Mouse (Mus musculus) neural tube, embryonic 14.5 days (tissue): ENCODE results near the gene Etv2. TPM values are rescaled to one million over a fixed set of nuclear protein-coding genes. Genes with fewer than 3 reads are reported as not detected.

Source experiments
- ATAC-seq: fragments of 200-750 bp; cut with Nextera tagmentation; 2 replicates; pipeline ENCODE4 v1.8.0; 2017; ENCODE audit warnings: low read depth, mild to moderate bottlenecking, moderate TSS enrichment, moderate library complexity
- H3K27ac ChIP-seq: fragments of 300-500 bp; sonication (generic); 2 replicates; pipeline ENCODE4 v1.5.1; 2014; ENCODE audit warnings: low read depth, mild to moderate bottlenecking, control low read depth, low read length, moderate library complexity, mixed read lengths
- H3K27me3 ChIP-seq: fragments of 300-500 bp; sonication (generic); 2 replicates; pipeline ENCODE4 v1.6.1; 2014; ENCODE audit warnings: low read length; ENCODE audit not compliant: control insufficient read depth, insufficient read depth
- H3K36me3 ChIP-seq: fragments of 300-500 bp; sonication (generic); 2 replicates; pipeline ENCODE4 v1.6.1; 2014; ENCODE audit warnings: low read length, mixed read lengths; ENCODE audit not compliant: control insufficient read depth, insufficient read depth
- H3K4me1 ChIP-seq: fragments of 300-500 bp; sonication (generic); 2 replicates; pipeline ENCODE4 v1.6.1; 2014; ENCODE audit warnings: low read length; ENCODE audit not compliant: control insufficient read depth, insufficient read depth
- H3K4me2 ChIP-seq: fragments of 300-500 bp; sonication (generic); 2 replicates; pipeline ENCODE4 v1.6.1; 2014; ENCODE audit warnings: mild to moderate bottlenecking, low read depth, low read length, control low read depth
- H3K4me3 ChIP-seq: fragments of 300-500 bp; sonication (generic); 2 replicates; pipeline ENCODE4 v1.5.1; 2014; ENCODE audit warnings: low read depth, low read length, control low read depth, mixed read lengths
- H3K9ac ChIP-seq: fragments of 300-500 bp; sonication (generic); replicated peaks from 2 replicates; pipeline ENCODE4 v1.6.1; 2014; ENCODE audit warnings: low read depth, mild to moderate bottlenecking, control low read depth, low read length, mixed read lengths
- H3K9me3 ChIP-seq: fragments of 300-500 bp; sonication (generic); 2 replicates; pipeline ENCODE4 v1.6.1; 2016; ENCODE audit warnings: low read length; ENCODE audit not compliant: control insufficient read depth
- WGBS: fragments of 180-500 bp; shearing (Covaris S2); extraction: QIAGEN DNeasy Blood & Tissue Kit; methylation state at CpG from one replicate; pipeline ENCODE4 v1.1.7; 2014; 5-methylcytosine and 5-hydroxymethylcytosine counted together
- polyA plus RNA-seq: library from polyadenylated mRNA; unstranded; fragments of >200 nt; fragmentation: Nextera tagmentation; extraction: Ambion mirVana; gene quantifications from 2 replicates; pipeline ENCODE4 v1.2.1, GENCODE M21; 2014

Gene Etv2
- polyA plus RNA-seq, 1 experiment from 2014 or later: not detected

DNA sequence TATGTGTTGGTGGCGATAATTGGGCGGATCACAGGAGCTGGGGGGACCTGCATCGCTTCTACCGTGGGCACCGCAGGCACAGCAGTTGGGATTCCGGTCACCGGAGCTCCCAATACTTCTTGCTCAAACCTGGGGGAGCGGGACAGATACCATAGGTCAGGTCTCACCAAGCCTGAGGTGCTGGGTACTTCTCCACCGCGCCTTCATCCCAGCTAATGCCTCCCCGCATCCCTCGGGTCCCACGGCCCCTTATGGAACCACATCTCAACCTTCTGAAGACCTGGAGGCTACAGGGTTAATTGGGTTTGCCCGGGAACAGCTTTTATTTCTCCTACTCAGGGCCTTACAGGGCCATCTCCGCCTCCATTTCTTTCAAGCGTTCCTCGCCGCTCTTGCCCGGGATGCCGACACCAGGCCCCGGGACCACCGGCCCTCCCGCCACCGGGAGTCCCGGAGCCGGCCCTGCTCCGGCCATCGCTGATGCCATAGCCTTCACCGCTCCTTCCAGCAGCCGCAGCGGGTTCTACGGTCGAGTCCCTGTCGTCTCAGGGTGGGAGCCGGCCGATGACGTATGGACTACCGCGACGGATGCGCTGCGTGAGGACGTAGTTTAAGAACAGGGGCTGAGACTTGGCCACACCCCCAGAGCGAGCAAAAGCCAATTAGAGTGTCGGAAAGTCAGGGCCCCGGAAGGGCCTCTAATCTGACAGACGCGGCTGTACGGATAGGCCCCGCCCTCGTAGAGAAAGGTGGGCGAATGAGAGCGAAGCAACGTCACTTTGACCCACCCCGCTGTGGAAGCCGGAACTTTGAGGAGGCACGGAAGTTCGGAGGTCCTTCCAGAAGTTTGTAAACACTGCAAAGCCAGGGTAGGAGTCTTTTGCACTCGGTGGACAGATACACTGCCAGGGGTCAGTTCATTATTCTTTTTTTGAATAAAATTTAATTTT lies 14.2 kb upstream of the Etv2 start, which contains the start of gene Rbm42:
Gene Rbm42 (minus strand): TSS at position 727 of the 950 bp plus-strand sequence.
- WGBS: under 1% methylated on average over 59 of the region's 59 CpGs

GRCm38 (mm10) chr7:30639083-30639482 lies 3.4 kb upstream of the Etv2 start:
- Histone ChIP-seq H3K4me3 (no peak overlapping the region), H3K27me3 (peaks cover 22% of the 10 kb centered on the region), H3K36me3 (peaks cover 28% of the 10 kb centered on the region), H3K4me2 (no peak overlapping the region), H3K9ac (no peak overlapping the region), H3K9me3 (no peaks in the 10 kb centered on the region), H3K27ac (no peak overlapping the region), H3K4me1 (no peaks in the 10 kb centered on the region)
- ATAC-seq: no peak
- 19% methylated on average over 4 of the region's 4 CpGs for WGBS

More for the DNA sequence above, 14.2 kb upstream of the Etv2 start, which contains the start of gene Rbm42:
- H3K9ac ChIP-seq: peak within 1 kb of the TSS; percentile 89
- peak within 1 kb of the TSS; percentile 86 for H3K4me2 ChIP-seq
- H3K4me3 ChIP-seq: peak within 1 kb of the TSS; percentile 86
- H3K27ac ChIP-seq: peak within 1 kb of the TSS; percentile 73
- no peaks in the 10 kb centered on the region for H3K9me3 ChIP-seq
- no peaks in the 10 kb centered on the region for H3K27me3 ChIP-seq
- peaks cover 7% of the 10 kb centered on the region; the same call in 1 of the 2 replicates for H3K4me1 ChIP-seq
- peaks cover 33% of the 10 kb centered on the region for H3K36me3 ChIP-seq
- ATAC-seq: peak; percentile 100

- Histone ChIP-seq H3K27ac (no peak overlapping the region), H3K4me3 (no peak overlapping the region), H3K4me1 (no peaks in the 10 kb centered on the region), H3K27me3 (peaks cover 27% of the 10 kb centered on the region), H3K9me3 (no peaks in the 10 kb centered on the region), H3K4me2 (no peak overlapping the region), H3K9ac (no peak overlapping the region), H3K36me3 (peaks cover 5% of the 10 kb centered on the region; the same call in 1 of the 2 replicates)
- 32% methylated on average over 11 of the region's 11 CpGs for WGBS
- no peak for ATAC-seq
These were observed 743 bp upstream of the Etv2 start for GRCm38 (mm10) chr7:30636395-30636794.

GRCm38 (mm10) chr7:30634621-30635020 lies 1.0 kb downstream of the Etv2 start:
- Histone ChIP-seq H3K4me3 (0 out of 2 replicates have a peak overlapping the region, but pooled peaks have one; percentile 13), H3K9ac (no peak overlapping the region), H3K9me3 (no peaks in the 10 kb centered on the region), H3K4me2 (peak overlapping the region; percentile 16; the same call in 1 of the 2 replicates), H3K4me1 (no peaks in the 10 kb centered on the region), H3K27ac (no peak overlapping the region), H3K36me3 (no peaks in the 10 kb centered on the region), H3K27me3 (peaks cover 28% of the 10 kb centered on the region)
- WGBS: under 1% methylated on average over 20 of the region's 20 CpGs
- ATAC-seq: peak; percentile 74

DNA sequence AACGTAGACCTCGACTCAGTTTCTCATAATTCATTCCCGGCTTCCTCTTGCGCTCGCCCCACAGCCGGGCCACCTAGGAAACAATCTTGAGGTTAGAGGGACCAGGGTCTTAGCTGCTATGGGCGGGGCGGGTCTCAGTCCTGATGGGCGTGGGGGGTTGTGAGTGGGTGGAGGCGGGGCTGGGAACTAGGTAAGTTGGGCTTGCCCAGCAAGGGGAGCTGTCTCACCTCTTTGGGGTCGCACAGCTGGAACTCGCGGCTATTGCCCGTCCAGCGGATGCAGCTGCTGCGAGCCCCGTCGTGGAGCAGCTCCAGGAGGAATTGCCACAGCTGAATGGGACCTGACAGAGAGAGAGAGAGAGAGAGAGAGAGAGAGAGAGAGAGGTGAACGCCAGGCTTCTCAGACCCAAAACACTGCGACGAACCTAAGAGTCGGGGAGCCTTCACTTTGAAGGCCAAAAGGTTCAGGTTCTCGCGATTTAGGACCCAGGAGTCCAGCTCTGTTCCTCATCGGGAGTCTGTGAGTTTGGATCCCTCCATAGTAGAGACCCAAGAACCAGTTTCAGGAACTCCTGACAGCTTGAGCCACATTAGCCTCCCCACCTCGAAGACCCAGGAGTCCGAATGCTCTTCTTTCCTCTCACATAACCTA lies 1.8 kb downstream of the Etv2 start:
- no peak overlapping the region for H3K4me2 ChIP-seq
- no peak overlapping the region for H3K27ac ChIP-seq
- H3K9me3 ChIP-seq: no peaks in the 10 kb centered on the region
- no peak for ATAC-seq
- H3K27me3 ChIP-seq: peaks cover 28% of the 10 kb centered on the region
- WGBS: 4% methylated on average over 27 of the region's 27 CpGs
- no peak overlapping the region for H3K4me3 ChIP-seq
- no peak overlapping the region for H3K9ac ChIP-seq
- H3K4me1 ChIP-seq: no peaks in the 10 kb centered on the region
- no peaks in the 10 kb centered on the region for H3K36me3 ChIP-seq

DNA sequence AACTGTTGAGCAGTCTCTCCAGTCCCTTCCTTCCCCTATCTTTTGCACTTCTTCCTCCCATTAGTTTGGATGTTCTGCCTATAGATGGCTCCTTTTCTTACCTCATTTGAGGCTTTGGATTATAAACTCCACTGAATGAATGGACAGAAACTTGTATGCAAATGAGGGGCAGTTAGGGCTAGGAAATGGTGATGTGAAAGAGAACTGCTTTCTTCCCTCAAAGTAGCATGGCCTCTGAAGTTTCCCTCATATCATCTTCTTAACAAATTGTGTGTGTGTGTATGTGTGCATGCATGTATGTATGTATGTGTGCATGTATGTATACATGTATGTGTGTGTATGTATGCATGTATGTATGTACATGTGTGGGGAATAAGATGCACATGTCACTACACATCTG lies 6.6 kb downstream of the Etv2 start:
- Histone ChIP-seq H3K4me3 (no peak overlapping the region), H3K27ac (no peak overlapping the region), H3K4me1 (peaks cover 9% of the 10 kb centered on the region; the same call in 1 of the 2 replicates), H3K36me3 (no peaks in the 10 kb centered on the region), H3K9ac (no peak overlapping the region), H3K27me3 (peaks cover 7% of the 10 kb centered on the region), H3K4me2 (no peak overlapping the region), H3K9me3 (no peaks in the 10 kb centered on the region)
- no peak for ATAC-seq

- no peak for ATAC-seq
- H3K27me3 ChIP-seq: peaks cover 2% of the 10 kb centered on the region; the same call in 1 of the 2 replicates
- H3K27ac ChIP-seq: no peak overlapping the region
- WGBS: 90% methylated on average over 5 of the region's 5 CpGs
- H3K36me3 ChIP-seq: peaks cover 15% of the 10 kb centered on the region
- no peak overlapping the region for H3K9ac ChIP-seq
- peaks cover 9% of the 10 kb centered on the region; the same call in 1 of the 2 replicates for H3K4me1 ChIP-seq
- H3K4me3 ChIP-seq: no peak overlapping the region
- H3K4me2 ChIP-seq: peak overlapping the region; percentile 51; the same call in 1 of the 2 replicates
- no peaks in the 10 kb centered on the region for H3K9me3 ChIP-seq
These were observed 9.0 kb downstream of the Etv2 start for GRCm38 (mm10) chr7:30626647-30627046.

- Histone ChIP-seq H3K9ac (peak within 1 kb of the TSS; percentile 69), H3K27ac (peak within 1 kb of the TSS; percentile 46; the same call in 1 of the 2 replicates), H3K4me3 (peak within 1 kb of the TSS; percentile 66), H3K4me1 (peaks cover 9% of the 10 kb centered on the region; the same call in 1 of the 2 replicates), H3K36me3 (peaks cover 24% of the 10 kb centered on the region), H3K4me2 (peak within 1 kb of the TSS; percentile 51), H3K27me3 (no peaks in the 10 kb centered on the region), H3K9me3 (no peaks in the 10 kb centered on the region)
- ATAC-seq: peak; percentile 94
- 2% methylated on average over 44 of the region's 44 CpGs for WGBS
These were observed 9.9 kb downstream of the Etv2 start, which contains the start of gene Cox6b1 for GRCm38 (mm10) chr7:30625530-30626384. Cox6b1 (minus strand) TSS chr7:30626151.
